Mouse (Mus musculus): ENCODE measurements around the gene Cxcr5.

- TF ChIP-seq POLR2A (IDR thresholded peaks at IDR 0.05; ENCODE audit: insufficient read depth, low read depth, low read length) (no peak), CTCF (IDR thresholded peaks at IDR 0.05; ENCODE audit: insufficient read depth, low read depth, low read length) (no peak)
These were observed 32.2 kb upstream of the Cxcr5 start for GRCm38 (mm10) chr9:44593886-44594285.

All from olfactory bulb, adult 2 months (tissue).